Mouse (Mus musculus): ENCODE results near the gene Gm11938.

GRCm38 (mm10) chr11:99633293-99633692 is 30.2 kb upstream of the Gm11938 start:
- TF ChIP-seq CTCF (IDR thresholded peaks at IDR 0.05; ENCODE audit: low read depth) (no peak), EP300 (IDR thresholded peaks at IDR 0.05; ENCODE audit: low read depth) (no peak)
